Mouse (Mus musculus) cerebellum, adult 2 months (tissue): ENCODE data around the gene Phf21a.

Experiments
- CTCF ChIP-seq: fragments of 200-500 bp; IDR thresholded peaks from 2 replicates; pipeline ENCODE4 v1.5.1; 2011; ENCODE audit warnings: low read depth, mild to moderate bottlenecking, control low read depth, low read length, moderate library complexity, borderline replicate concordance; ENCODE audit not compliant: insufficient read depth
- POLR2A ChIP-seq: fragments of 200-500 bp; IDR thresholded peaks from 2 replicates; pipeline ENCODE4 v1.6.1; 2011; ENCODE audit warnings: low read length, control low read depth, borderline replicate concordance; ENCODE audit not compliant: insufficient read depth

- TF ChIP-seq CTCF (no peak), POLR2A (no peak)
Observed at GRCm38 (mm10) chr2:92184077-92184921, 91.4 kb downstream of the Phf21a start.
